Mouse (Mus musculus): ENCODE measurements around the gene Brwd1. TPM values are rescaled to one million over a fixed set of nuclear protein-coding genes. Genes with fewer than 3 reads are reported as not detected.

Gene Brwd1
- total and polyA plus RNA-seq, 3 experiments: 4.3 to 8.1 (median 4.4) TPM

DNA sequence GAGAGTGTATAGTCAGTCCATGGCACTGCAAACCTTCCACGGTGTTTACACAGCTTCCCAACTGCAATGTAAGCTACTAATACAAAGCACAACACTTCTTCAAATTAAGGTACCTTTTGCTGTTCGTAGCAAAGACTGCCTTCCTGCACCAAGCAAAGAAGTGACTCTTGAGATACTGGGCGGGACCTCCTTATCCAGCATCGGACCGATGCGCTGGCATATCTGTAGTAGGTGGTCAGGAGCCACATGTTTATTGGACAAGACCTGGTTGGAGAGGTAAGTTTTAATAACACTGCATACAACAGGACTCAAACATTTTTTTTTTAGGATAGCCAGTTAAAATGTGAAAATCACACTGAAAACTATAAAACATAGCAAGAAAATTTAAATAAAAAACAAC is 14.0 kb downstream of the Brwd1 start:
- H3K36me3 ChIP-seq (replicated peaks in 1 of 2; ENCODE audit: control insufficient read depth in 1 of 2, insufficient read depth in 1 of 2, low read length in 1 of 2): peaks cover 0 to 2% of the 10 kb centered on the region in 2 experiments
- TF ChIP-seq MAZ (IDR thresholded peaks at IDR 0.05; ENCODE audit: low read depth, low read length): no peak
- TF ChIP-seq MYC (IDR thresholded peaks at IDR 0.05; ENCODE audit: low read depth, low read length): no peak
- TF ChIP-seq RCOR1 (conservative IDR thresholded peaks at IDR 0.05; ENCODE audit: low read depth, low read length): no peak
- TF ChIP-seq KAT2A (IDR thresholded peaks at IDR 0.05; ENCODE audit: insufficient replicate concordance, low read length): no peak
- TF ChIP-seq ZMIZ1 (IDR thresholded peaks at IDR 0.05; ENCODE audit: low read depth, low read length): no peak
- TF ChIP-seq BHLHE40 (IDR thresholded peaks at IDR 0.05; ENCODE audit: low read depth, low read length): no peak
- no peak for TF ChIP-seq EP300 (IDR thresholded peaks at IDR 0.05; ENCODE audit: low read length)
- no peak for TF ChIP-seq MXI1 (IDR thresholded peaks at IDR 0.05; ENCODE audit: low read depth, low read length)
- TF ChIP-seq ZKSCAN1 (IDR thresholded peaks at IDR 0.05; ENCODE audit: borderline replicate concordance, low read depth, low read length): no peak
- no peak for TF ChIP-seq JUND (conservative IDR thresholded peaks at IDR 0.05; ENCODE audit: low read depth, low read length)
- no peak for TF ChIP-seq ETS1 (conservative IDR thresholded peaks at IDR 0.05; ENCODE audit: low read depth, low read length)
- no peak for TF ChIP-seq HCFC1 (IDR thresholded peaks at IDR 0.05; ENCODE audit: low read depth, low read length)
- no peak for TF ChIP-seq PAX5 (IDR thresholded peaks at IDR 0.05; ENCODE audit: low read length)
- no peak for TF ChIP-seq UBTF (IDR thresholded peaks at IDR 0.05; ENCODE audit: low read depth, low read length)
- no peak for TF ChIP-seq CTCF (conservative IDR thresholded peaks at IDR 0.05 in 1 of 2, IDR thresholded peaks at IDR 0.05 in 1 of 2; ENCODE audit: low read depth in 2 of 2, low read length in 2 of 2)
- no peak for DNase-seq (ENCODE audit: extremely low read depth)
- in situ Hi-C loops (cut with MboI; ENCODE audit: low pct_ligation_motif_present, low pct_unique_long_range_greater_than_20kb, low sequenced_read_pairs): no loop called here
- H3K9ac ChIP-seq (ENCODE audit: insufficient read depth, low read depth): no peak overlapping the region
- H3K4me3 ChIP-seq (replicated peaks in 1 of 3; ENCODE audit: low read depth in 2 of 3, low read length in 2 of 3, poor library complexity in 1 of 3): no peak overlapping the region
- H3K27me3 ChIP-seq (replicated peaks): peaks cover 1% of the 10 kb centered on the region
- H3K4me1 ChIP-seq (ENCODE audit: control insufficient read depth in 1 of 2, insufficient read depth in 2 of 2): peaks cover 0 to 3% of the 10 kb centered on the region in 2 experiments; a peak in 2 of 4 replicates
- H3K4me2 ChIP-seq (ENCODE audit: insufficient read depth, low read depth, poor library complexity, severe bottlenecking): no peak overlapping the region
- H3K27ac ChIP-seq (ENCODE audit: insufficient read depth, low read depth): no peak overlapping the region
- no peaks in the 10 kb centered on the region for H3K79me2 ChIP-seq (replicated peaks; ENCODE audit: control insufficient read depth, extremely low read depth, insufficient read depth, poor library complexity, severe bottlenecking)
- dilution Hi-C loops (cut with MboI; ENCODE audit: extremely low pct_ligation_motif_present, extremely low pct_unique_long_range_greater_than_20kb, low sequenced_read_pairs): no loop called here
- H3K9me3 ChIP-seq (replicated peaks; ENCODE audit: low read length): no peaks in the 10 kb centered on the region

DNA sequence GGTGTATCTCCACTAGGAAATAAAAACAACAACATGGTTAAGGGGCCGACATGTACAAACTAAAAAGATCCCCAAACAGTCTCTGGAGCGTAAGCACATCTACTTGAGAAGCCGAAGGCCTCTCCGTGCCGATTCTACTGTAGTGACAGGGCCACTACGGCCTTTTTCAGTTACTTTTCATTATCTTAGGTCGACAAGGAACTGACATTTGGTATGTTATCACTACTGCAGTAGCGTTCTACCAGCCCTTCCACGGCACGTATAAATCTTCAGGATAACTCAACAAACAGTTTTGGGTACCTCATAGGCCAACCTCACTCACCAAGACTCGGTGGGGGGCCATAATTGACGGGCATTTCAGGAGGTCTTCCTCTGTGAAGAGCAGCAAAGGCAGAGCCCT is 16.2 kb downstream of the Brwd1 start:
- no peak overlapping the region for H3K27ac ChIP-seq (ENCODE audit: insufficient read depth, low read depth)
- no peaks in the 10 kb centered on the region for H3K9me3 ChIP-seq (replicated peaks; ENCODE audit: low read length)
- H3K4me2 ChIP-seq (ENCODE audit: insufficient read depth, low read depth, poor library complexity, severe bottlenecking): no peak overlapping the region
- no peaks in the 10 kb centered on the region for H3K27me3 ChIP-seq (replicated peaks)
- H3K4me3 ChIP-seq (replicated peaks in 1 of 3; ENCODE audit: low read depth in 2 of 3, low read length in 2 of 3, poor library complexity in 1 of 3): no peak overlapping the region
- H3K9ac ChIP-seq (ENCODE audit: insufficient read depth, low read depth): no peak overlapping the region
- dilution Hi-C loops (cut with MboI; ENCODE audit: extremely low pct_ligation_motif_present, extremely low pct_unique_long_range_greater_than_20kb, low sequenced_read_pairs): no loop called here
- no peak for DNase-seq (ENCODE audit: extremely low read depth)
- in situ Hi-C loops (cut with MboI; ENCODE audit: low pct_ligation_motif_present, low pct_unique_long_range_greater_than_20kb, low sequenced_read_pairs): no loop called here
- TF ChIP-seq SMC3 (IDR thresholded peaks at IDR 0.05; ENCODE audit: low read depth, low read length): no peak
- no peak for TF ChIP-seq CTCF (conservative IDR thresholded peaks at IDR 0.05 in 1 of 2, IDR thresholded peaks at IDR 0.05 in 1 of 2; ENCODE audit: low read depth in 2 of 2, low read length in 2 of 2)
- no peak for TF ChIP-seq MAFK (IDR thresholded peaks at IDR 0.05; ENCODE audit: insufficient replicate concordance, low read length)
- no peak for TF ChIP-seq MAX (IDR thresholded peaks at IDR 0.05; ENCODE audit: low read length)
- no peak for TF ChIP-seq POLR2A (IDR thresholded peaks at IDR 0.05; ENCODE audit: low read depth, low read length)
- no peak for TF ChIP-seq SIN3A (IDR thresholded peaks at IDR 0.05; ENCODE audit: low read length)
- TF ChIP-seq ZMIZ1 (IDR thresholded peaks at IDR 0.05; ENCODE audit: low read depth, low read length): no peak
- no peak for TF ChIP-seq ZC3H11A (IDR thresholded peaks at IDR 0.05; ENCODE audit: low read depth, low read length)
- no peak for TF ChIP-seq EP300 (IDR thresholded peaks at IDR 0.05; ENCODE audit: low read length)
- no peak for TF ChIP-seq TBP (conservative IDR thresholded peaks at IDR 0.05; ENCODE audit: low read depth, low read length)
- H3K36me3 ChIP-seq (replicated peaks in 1 of 2; ENCODE audit: control insufficient read depth in 1 of 2, insufficient read depth in 1 of 2, low read length in 1 of 2): peaks cover 0 to 2% of the 10 kb centered on the region in 2 experiments
- H3K4me1 ChIP-seq (ENCODE audit: control insufficient read depth in 1 of 2, insufficient read depth in 2 of 2): peaks cover 0 to 5% of the 10 kb centered on the region in 2 experiments; a peak in 2 of 4 replicates
- H3K79me2 ChIP-seq (replicated peaks; ENCODE audit: control insufficient read depth, extremely low read depth, insufficient read depth, poor library complexity, severe bottlenecking): no peaks in the 10 kb centered on the region

Measured in CH12.LX (cell line).